ENCODE assay signal across 9 mouse cellular contexts in the genomic region with DNA sequence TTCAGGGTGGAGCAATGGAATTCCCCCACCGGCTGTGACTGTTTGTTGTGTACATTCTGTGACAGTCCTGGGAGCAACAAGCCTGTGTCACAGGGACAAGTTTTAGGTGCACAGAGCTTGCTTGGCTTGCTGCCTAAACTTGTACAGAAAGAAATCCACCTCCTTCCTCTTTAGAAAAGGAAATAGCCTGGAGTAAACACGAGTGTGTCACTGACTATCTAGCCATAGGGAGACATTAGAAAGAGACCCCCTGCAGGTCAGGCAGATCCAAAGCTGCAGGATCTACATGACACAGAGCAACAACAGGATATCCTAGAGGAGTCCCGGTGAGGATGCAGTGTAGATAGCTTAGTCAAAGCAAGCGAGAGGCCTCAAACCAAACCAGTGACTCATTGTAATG. TPM values are rescaled to one million over a fixed set of nuclear protein-coding genes. Genes with fewer than 3 reads are reported as not detected.
A peak's percentile ranks its signal among the peaks of the same experiment; 100 is the strongest.
DNase-seq lines count a peak whose midpoint lies in the region; ATAC-seq and TF ChIP-seq lines count a peak whose summit lies in the region.
"Had no signal": no experiment of that assay in that cellular context is flagged by ENCODE, and none has a peak within 500 bp of the region (broad histone marks: within the 10 kb centered on the region; RNA-seq: fewer than 3 reads in every experiment).

No protein-coding gene starts in this region.

- no peaks in the 10 kb centered on the region for H3K9me3 ChIP-seq in heart, embryonic 13.5 days
- H3K9me3 ChIP-seq in lung, embryonic 14.5 days (ENCODE audit: low read depth, low read length), result no peaks in the 10 kb centered on the region
- H3K9me3 ChIP-seq in kidney, postnatal 0 days (replicated peaks; ENCODE audit: low read length), result no peaks in the 10 kb centered on the region
- no peaks in the 10 kb centered on the region for H3K9me3 ChIP-seq in stomach, embryonic 15.5 days

- H3K27me3 ChIP-seq in heart, embryonic 13.5 days (replicated peaks), result peaks cover 32% of the 10 kb centered on the region
- H3K27me3 ChIP-seq in lung, embryonic 14.5 days (ENCODE audit: insufficient read depth, low read length), result no peaks in the 10 kb centered on the region
- H3K27me3 ChIP-seq in kidney, postnatal 0 days (ENCODE audit: insufficient read depth, low read length), result no peaks in the 10 kb centered on the region
- H3K27me3 ChIP-seq in stomach, embryonic 15.5 days (replicated peaks), result no peaks in the 10 kb centered on the region

- no peak for DNase-seq in heart, postnatal 36 days
- DNase-seq in lung, embryonic 14.5 days, result peak; percentile 65
- no peak for DNase-seq in lung, adult 2 months
- peak; percentile 61 for DNase-seq in kidney, postnatal 0 days (ENCODE audit: low spot score)
- no peak for DNase-seq in cerebellum, adult 9-10 months
- DNase-seq in ovary, postnatal 36 days (ENCODE audit: low spot score), result no peak

- no peak for TF ChIP-seq CTCF in lung, embryonic 14.5 days (IDR thresholded peaks at IDR 0.05; ENCODE audit: low read depth)
- TF ChIP-seq CTCF in lung, adult 2 months (IDR thresholded peaks at IDR 0.05; ENCODE audit: insufficient read depth, low read length), result no peak
- no peak for TF ChIP-seq CTCF in kidney, postnatal 0 days (IDR thresholded peaks at IDR 0.05; ENCODE audit: low read depth)

- H3K9ac ChIP-seq in heart, embryonic 13.5 days, result no peak overlapping the region
- no peak overlapping the region for H3K9ac ChIP-seq in lung, embryonic 14.5 days
- no peak overlapping the region for H3K9ac ChIP-seq in kidney, postnatal 0 days (ENCODE audit: low read depth, low read length)
- no peak overlapping the region for H3K9ac ChIP-seq in stomach, embryonic 15.5 days

- ATAC-seq in heart, embryonic 13.5 days (ENCODE audit: extremely low read depth, insufficient number of reproducible peaks, low FRiP score, low TSS enrichment), result no peak
- peak; percentile 60; the same call in 1 of the 2 replicates for ATAC-seq in lung, embryonic 14.5 days (ENCODE audit: insufficient read depth)
- no peak for ATAC-seq in kidney, postnatal 0 days (replicated peaks; ENCODE audit: low FRiP score, low read depth)
- ATAC-seq in stomach, embryonic 15.5 days (ENCODE audit: insufficient read depth, low FRiP score, low read depth), result no peak
- ATAC-seq: activated CD4-positive, CD25-positive, alpha-beta regulatory T cell, adult 4 months had no signal

- H3K4me1 ChIP-seq in heart, embryonic 13.5 days, result peaks cover 23% of the 10 kb centered on the region
- peaks cover 3% of the 10 kb centered on the region; the same call in 1 of the 2 replicates for H3K4me1 ChIP-seq in lung, embryonic 14.5 days (ENCODE audit: insufficient read depth)
- H3K4me1 ChIP-seq in lung, adult 2 months (ENCODE audit: control insufficient read depth, insufficient read depth, low read length), result peaks cover 29% of the 10 kb centered on the region
- H3K4me1 ChIP-seq in kidney, postnatal 0 days (replicated peaks; ENCODE audit: insufficient read depth, low read length), result peaks cover 32% of the 10 kb centered on the region
- H3K4me1 ChIP-seq in stomach, embryonic 15.5 days, result peaks cover 8% of the 10 kb centered on the region; the same call in 1 of the 2 replicates

- H3K4me3 ChIP-seq in heart, embryonic 13.5 days, result no peak overlapping the region
- H3K4me3 ChIP-seq in lung, embryonic 14.5 days (ENCODE audit: low read depth, low read length), result no peak overlapping the region
- no peak overlapping the region for H3K4me3 ChIP-seq in lung, adult 2 months (replicated peaks; ENCODE audit: extremely low read depth, low read depth, low read length)
- H3K4me3 ChIP-seq in kidney, postnatal 0 days (replicated peaks; ENCODE audit: low read depth, low read length), result no peak overlapping the region
- no peak overlapping the region for H3K4me3 ChIP-seq in stomach, embryonic 15.5 days (replicated peaks)

- no peak for TF ChIP-seq POLR2A in lung, adult 2 months (IDR thresholded peaks at IDR 0.05; ENCODE audit: borderline replicate concordance, extremely low read depth, low read depth, low read length)

- peak overlapping the region; percentile 57; the same call in 1 of the 2 replicates for H3K27ac ChIP-seq in heart, embryonic 13.5 days (replicated peaks)
- H3K27ac ChIP-seq in lung, embryonic 14.5 days (ENCODE audit: low read depth), result peak overlapping the region; percentile 38; the same call in 1 of the 2 replicates
- H3K27ac ChIP-seq in kidney, postnatal 0 days, result peak overlapping the region; percentile 68
- 0 out of 2 replicates have a peak overlapping the region, but pooled peaks have one; percentile 41 for H3K27ac ChIP-seq in stomach, embryonic 15.5 days

- WGBS in heart, embryonic 13.5 days, result 37% methylated on average over 4 of the region's 4 CpGs
- 32% methylated on average over 4 of the region's 4 CpGs for WGBS in lung, embryonic 14.5 days
- 28% methylated on average over 4 of the region's 4 CpGs for WGBS in lung, adult 2 months
- 33% methylated on average over 4 of the region's 4 CpGs for WGBS in kidney, postnatal 0 days
- 39% methylated on average over 4 of the region's 4 CpGs for WGBS in stomach, embryonic 15.5 days

- H3K4me2 ChIP-seq in heart, embryonic 13.5 days, result no peak overlapping the region
- H3K4me2 ChIP-seq in lung, embryonic 14.5 days, result no peak overlapping the region
- no peak overlapping the region for H3K4me2 ChIP-seq in kidney, postnatal 0 days (ENCODE audit: low read length)
- H3K4me2 ChIP-seq in stomach, embryonic 15.5 days, result no peak overlapping the region

- no peaks in the 10 kb centered on the region for H3K36me3 ChIP-seq in heart, embryonic 13.5 days
- H3K36me3 ChIP-seq in lung, embryonic 14.5 days (ENCODE audit: insufficient read depth), result no peaks in the 10 kb centered on the region
- H3K36me3 ChIP-seq in kidney, postnatal 0 days (ENCODE audit: insufficient read depth, low read length), result no peaks in the 10 kb centered on the region
- no peaks in the 10 kb centered on the region for H3K36me3 ChIP-seq in stomach, embryonic 15.5 days

- intact Hi-C loops in heart, postnatal 36 days (cut with DNase I), result no loop called here

RNA-seq across cellular contexts. Expression of a gene that starts 13.2 kb away (rescaled TPM):
- 8.8 and 9.1 TPM in 2 replicates for polyA plus RNA-seq in heart, embryonic 13.5 days (2015; fragmentation: Nextera tagmentation; extraction: Ambion mirVana)
- total RNA-seq in heart, postnatal 36 days (2021), result 10 to 100 TPM; 21.7 to 28.6 TPM
- 8.4 and 10.6 TPM in 2 replicates for polyA plus RNA-seq in lung, embryonic 14.5 days (2014; fragmentation: Nextera tagmentation; extraction: Ambion mirVana)
- 31.9 and 34.7 TPM in 2 replicates for polyA plus RNA-seq in lung, adult 2 months (2012; rRNA removed)
- polyA plus RNA-seq in kidney, postnatal 0 days (2015; fragmentation: Nextera tagmentation; extraction: Ambion mirVana), result 12.7 and 14.0 TPM in 2 replicates
- polyA plus RNA-seq in stomach, embryonic 15.5 days (2015; fragmentation: Nextera tagmentation; extraction: Ambion mirVana), result 10.4 TPM in 2 replicates

RNA-seq across cellular contexts. Expression of a gene that starts 15.2 kb away (rescaled TPM):
- 12.4 and 13.2 TPM in 2 replicates for polyA plus RNA-seq in heart, embryonic 13.5 days (2015; fragmentation: Nextera tagmentation; extraction: Ambion mirVana)
- total RNA-seq in heart, postnatal 36 days (2021), result 10 to 100 TPM; 28.0 to 28.1 TPM
- 33.8 and 34.2 TPM in 2 replicates for polyA plus RNA-seq in lung, embryonic 14.5 days (2014; fragmentation: Nextera tagmentation; extraction: Ambion mirVana)
- polyA plus RNA-seq in lung, adult 2 months (2012; rRNA removed), result 38.2 and 40.8 TPM in 2 replicates
- polyA plus RNA-seq in kidney, postnatal 0 days (2015; fragmentation: Nextera tagmentation; extraction: Ambion mirVana), result 9.4 and 10.6 TPM in 2 replicates
- polyA plus RNA-seq in stomach, embryonic 15.5 days (2015; fragmentation: Nextera tagmentation; extraction: Ambion mirVana), result 11.0 and 12.1 TPM in 2 replicates

Comparison
In these comparisons a context has a peak if more than half of its experiments do, and no peak if none do; other contexts are left out.
1. DNase-seq: peak in lung, embryonic 14.5 days (single experiment) and kidney, postnatal 0 days (single experiment); none in heart, postnatal 36 days (0 of 2), lung, adult 2 months (single experiment), cerebellum, adult 9-10 months (single experiment) and ovary, postnatal 36 days (single experiment).
2. Peak in every context shown above with its lines, with median percentiles within 50 percentile points of each other: H3K27ac ChIP-seq.